Mouse (Mus musculus): ENCODE measurements around the gene Ptpn13.

DNA sequence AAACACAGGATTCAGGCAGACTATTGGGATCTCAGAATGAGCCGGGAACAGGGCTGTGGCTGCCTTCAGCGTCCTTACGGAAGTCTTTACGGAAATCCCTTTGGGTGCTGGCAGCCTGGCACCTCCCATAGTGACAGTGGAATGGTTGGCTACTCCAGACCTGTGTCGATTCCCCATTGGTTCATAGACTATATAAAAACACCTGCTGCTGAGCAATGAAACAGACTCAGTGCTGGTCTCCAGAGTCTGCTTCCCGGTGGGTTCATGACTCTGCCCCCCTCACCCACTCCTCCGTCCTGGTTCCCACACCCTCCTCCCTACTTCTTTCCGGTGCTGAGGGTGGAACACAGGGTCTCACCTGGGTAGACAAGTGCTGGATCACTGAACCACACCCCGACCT, 49.8 kb upstream of the Ptpn13 start:
- no peak for TF ChIP-seq CTCF (IDR thresholded peaks at IDR 0.05; ENCODE audit: control insufficient read depth, insufficient read depth, insufficient replicate concordance, low read depth, low read length)
- TF ChIP-seq POLR2A (IDR thresholded peaks at IDR 0.05; ENCODE audit: control insufficient read depth, low read depth, low read length): no peak
